Comparison of ENCODE assay signal across 15 mouse cellular contexts in the genomic region with DNA sequence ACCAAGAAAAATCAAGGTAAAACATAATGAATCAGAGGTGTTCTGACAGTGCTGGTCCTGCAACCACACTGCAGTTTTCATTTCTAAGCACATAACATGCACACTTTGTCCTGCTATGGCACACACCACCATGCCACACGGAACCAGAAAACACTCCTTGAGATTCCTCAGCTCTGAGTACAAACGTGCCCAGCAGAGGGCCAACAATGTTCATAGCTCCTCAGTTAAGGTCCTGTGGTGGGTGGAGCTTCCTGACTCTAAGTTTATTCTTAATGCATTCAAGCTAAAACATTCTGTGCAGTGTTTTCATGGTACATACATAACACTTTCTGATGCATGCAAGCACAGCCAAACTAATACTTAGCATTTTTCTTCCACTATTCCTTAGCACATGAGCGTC.
DNase-seq lines count a peak whose midpoint lies in the region; ATAC-seq and TF ChIP-seq lines count a peak whose summit lies in the region.
"Had no signal": no experiment of that assay in that cellular context is flagged by ENCODE, and none has a peak within 500 bp of the region (broad histone marks: within the 10 kb centered on the region; RNA-seq: fewer than 3 reads in every experiment).

No protein-coding gene starts in this region.

- H3K4me1 ChIP-seq in heart, adult 2 months (ENCODE audit: control insufficient read depth, insufficient read depth, low read length): peaks cover 2% of the 10 kb centered on the region; the same call in 1 of the 2 replicates
- peaks cover 12% of the 10 kb centered on the region for H3K4me1 ChIP-seq in heart, embryonic 12.5 days (replicated peaks)
- 0 out of 2 replicates have a peak, but pooled peaks cover 2% of the 10 kb centered on the region for H3K4me1 ChIP-seq in thymus, adult 2 months (replicated peaks; ENCODE audit: control insufficient read depth, insufficient read depth, low read length)
- H3K4me1 ChIP-seq in lung, postnatal 0 days (ENCODE audit: insufficient read depth, low read depth, low read length): no peaks in the 10 kb centered on the region; the same call in 1 of the 2 replicates
- H3K4me1 ChIP-seq: hindbrain, embryonic 13.5 days; kidney, embryonic 15.5 days had no signal

- H3K9ac ChIP-seq in heart, adult 2 months (ENCODE audit: low read depth, low read length): no peak overlapping the region
- no peak overlapping the region for H3K9ac ChIP-seq in heart, embryonic 12.5 days
- no peak overlapping the region for H3K9ac ChIP-seq in lung, postnatal 0 days (replicated peaks; ENCODE audit: low read depth)
- H3K9ac ChIP-seq: heart, embryonic 13.5 days; hindbrain, embryonic 13.5 days; kidney, embryonic 15.5 days had no signal

- no peak for ATAC-seq in heart, embryonic 12.5 days (ENCODE audit: insufficient number of reproducible peaks, low FRiP score)
- no peak; the same call in 1 of the 2 replicates for ATAC-seq in lung, postnatal 0 days
- ATAC-seq: midbrain, embryonic 16.5 days had no signal

- H3K27ac ChIP-seq in heart, adult 2 months: no peak overlapping the region
- H3K27ac ChIP-seq in heart, embryonic 12.5 days (ENCODE audit: poor library complexity, severe bottlenecking): no peak overlapping the region
- no peak overlapping the region for H3K27ac ChIP-seq in thymus, adult 2 months (ENCODE audit: control insufficient read depth, insufficient read depth, low read length)
- H3K27ac ChIP-seq in lung, postnatal 0 days (ENCODE audit: low read length): no peak overlapping the region
- H3K27ac ChIP-seq: heart, embryonic 13.5 days; hindbrain, embryonic 13.5 days; kidney, embryonic 15.5 days had no signal

- no peak for DNase-seq in heart, adult 2 months
- peak; percentile 49 for DNase-seq in thymus, postnatal 14 days
- no peak for DNase-seq in thymus, adult 2 months
- DNase-seq in lung, postnatal 0 days (ENCODE audit: low spot score): peak; percentile 48
- peak; percentile 22 to 31 for DNase-seq in thymus, postnatal 36 days
- no peak for DNase-seq in Muller cell, postnatal 12 days (ENCODE audit: inconsistent ontology term)
- DNase-seq in T-cell, adult 2 months (ENCODE audit: low spot score): no peak
- DNase-seq: adrenal gland, postnatal 36 days; cerebellum, adult 18-20 months; left cerebral cortex, postnatal 4 days had no signal

- H3K4me2 ChIP-seq in heart, embryonic 12.5 days: no peak overlapping the region
- H3K4me2 ChIP-seq in lung, postnatal 0 days (replicated peaks; ENCODE audit: low read depth, low read length): no peak overlapping the region
- H3K4me2 ChIP-seq: heart, embryonic 13.5 days; hindbrain, embryonic 13.5 days; kidney, embryonic 15.5 days had no signal

- no peak overlapping the region for H3K4me3 ChIP-seq in heart, adult 2 months
- H3K4me3 ChIP-seq in heart, embryonic 12.5 days: no peak overlapping the region
- no peak overlapping the region for H3K4me3 ChIP-seq in thymus, adult 2 months (ENCODE audit: control insufficient read depth, insufficient read depth, low read length)
- H3K4me3 ChIP-seq in lung, postnatal 0 days (ENCODE audit: low read depth, low read length): no peak overlapping the region
- H3K4me3 ChIP-seq: heart, embryonic 13.5 days; hindbrain, embryonic 13.5 days; kidney, embryonic 15.5 days had no signal

- 51% methylated on average over 3 of the region's 3 CpGs for WGBS in heart, adult 2 months
- WGBS in heart, embryonic 12.5 days: 60% methylated on average over 3 of the region's 3 CpGs
- 46% methylated on average over 3 of the region's 3 CpGs for WGBS in thymus, adult 2 months
- WGBS in lung, postnatal 0 days: 41% methylated on average over 3 of the region's 3 CpGs

- TF ChIP-seq EP300 in heart, adult 2 months (IDR thresholded peaks at IDR 0.05; ENCODE audit: insufficient read depth, low read depth, low read length): no peak
- no peak for TF ChIP-seq EP300 in lung, postnatal 0 days (IDR thresholded peaks at IDR 0.05)

- H3K27me3 ChIP-seq in heart, adult 2 months (ENCODE audit: control insufficient read depth, insufficient read depth, low read length): no peaks in the 10 kb centered on the region
- H3K27me3 ChIP-seq in heart, embryonic 12.5 days (replicated peaks): no peaks in the 10 kb centered on the region
- no peaks in the 10 kb centered on the region for H3K27me3 ChIP-seq in thymus, adult 2 months (ENCODE audit: control insufficient read depth, insufficient read depth, low read length)
- no peaks in the 10 kb centered on the region for H3K27me3 ChIP-seq in lung, postnatal 0 days (replicated peaks; ENCODE audit: insufficient read depth, low read length)
- H3K27me3 ChIP-seq: heart, embryonic 13.5 days; hindbrain, embryonic 13.5 days; kidney, embryonic 15.5 days had no signal

- TF ChIP-seq POLR2A in heart, adult 2 months (IDR thresholded peaks at IDR 0.05; ENCODE audit: insufficient read depth, low read depth, low read length): no peak
- no peak for TF ChIP-seq POLR2A in thymus, adult 2 months (IDR thresholded peaks at IDR 0.05; ENCODE audit: control insufficient read depth, extremely low read depth, insufficient read depth, low read length, poor library complexity)

- peak; percentile 30 for TF ChIP-seq CTCF in heart, adult 2 months (IDR thresholded peaks at IDR 0.05)
- TF ChIP-seq CTCF in thymus, adult 2 months (IDR thresholded peaks at IDR 0.05; ENCODE audit: borderline replicate concordance, control insufficient read depth, extremely low read depth, insufficient read depth, low read length, poor library complexity): no peak
- peak; percentile 54 for TF ChIP-seq CTCF in lung, postnatal 0 days (IDR thresholded peaks at IDR 0.05)

- intact Hi-C loops in heart, adult 2 months (cut with DNase I): loop anchor here (2.0 to 10.0 kb wide), 3 partner anchors 74 to 189 kb away; a partner anchor contains a TSS

- H3K36me3 ChIP-seq in heart, adult 2 months (ENCODE audit: control insufficient read depth, insufficient read depth, low read length): peaks cover 2% of the 10 kb centered on the region; the same call in 1 of the 2 replicates
- H3K36me3 ChIP-seq in heart, embryonic 12.5 days: no peaks in the 10 kb centered on the region
- H3K36me3 ChIP-seq in thymus, adult 2 months (ENCODE audit: control insufficient read depth, insufficient read depth, low read length): no peaks in the 10 kb centered on the region
- H3K36me3 ChIP-seq in lung, postnatal 0 days (ENCODE audit: insufficient read depth, low read length): no peaks in the 10 kb centered on the region
- H3K36me3 ChIP-seq: heart, embryonic 13.5 days; hindbrain, embryonic 13.5 days; kidney, embryonic 15.5 days had no signal

- no peaks in the 10 kb centered on the region for H3K79me2 ChIP-seq in heart, adult 2 months (replicated peaks; ENCODE audit: control insufficient read depth, insufficient read depth, low read length)

- no peaks in the 10 kb centered on the region for H3K9me3 ChIP-seq in heart, embryonic 12.5 days (replicated peaks)
- no peaks in the 10 kb centered on the region for H3K9me3 ChIP-seq in lung, postnatal 0 days (ENCODE audit: low read length)
- H3K9me3 ChIP-seq: heart, embryonic 13.5 days; hindbrain, embryonic 13.5 days; kidney, embryonic 15.5 days had no signal

Comparison
In these comparisons a context has a peak if more than half of its experiments do, and no peak if none do; other contexts are left out.
1. DNase-seq: peak in thymus, postnatal 14 days (single experiment), lung, postnatal 0 days (single experiment) and thymus, postnatal 36 days (2 of 2); none in heart, adult 2 months (0 of 2), thymus, adult 2 months (single experiment), Muller cell, postnatal 12 days (single experiment) and T-cell, adult 2 months (single experiment).